Comparison of ENCODE assay signal across 11 mouse cellular contexts in the genomic region with DNA sequence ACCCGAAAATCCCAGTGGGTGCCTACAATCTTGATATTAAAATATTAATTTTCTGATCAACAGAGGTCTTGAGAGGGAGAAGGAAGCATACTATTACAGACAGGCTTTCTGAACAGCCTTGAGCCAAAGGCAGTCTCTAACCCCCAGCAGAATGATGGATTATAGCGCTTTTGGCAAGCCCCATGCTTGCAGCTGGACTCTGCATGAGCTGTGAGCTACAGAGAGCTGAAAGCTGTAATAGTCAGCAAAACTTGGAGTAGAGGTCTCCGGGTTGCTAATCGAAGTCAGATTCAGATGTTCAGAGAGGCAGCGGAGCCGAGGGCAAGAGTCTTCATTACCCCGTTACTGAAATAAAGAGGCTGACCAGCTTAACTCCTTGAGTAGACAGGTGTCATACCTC. TPM values are rescaled to one million over a fixed set of nuclear protein-coding genes. Genes with fewer than 3 reads are reported as not detected.
A peak's percentile ranks its signal among the peaks of the same experiment; 100 is the strongest.
DNase-seq lines count a peak whose midpoint lies in the region; ATAC-seq and TF ChIP-seq lines count a peak whose summit lies in the region.
"Had no signal": no experiment of that assay in that cellular context is flagged by ENCODE, and none has a peak within 500 bp of the region (broad histone marks: within the 10 kb centered on the region; RNA-seq: fewer than 3 reads in every experiment).

No protein-coding gene starts in this region.

- no peak overlapping the region for H3K9ac ChIP-seq in limb, embryonic 13.5 days
- H3K9ac ChIP-seq in limb, embryonic 14.5 days (ENCODE audit: low read depth, low read length, severe bottlenecking): no peak overlapping the region; the same call in 1 of the 2 replicates

- no peak overlapping the region for H3K4me2 ChIP-seq in limb, embryonic 13.5 days (replicated peaks)
- H3K4me2 ChIP-seq in limb, embryonic 14.5 days (replicated peaks; ENCODE audit: low read depth, low read length, severe bottlenecking): no peak overlapping the region

- no peak for TF ChIP-seq POLR2A in embryonic fibroblast, embryonic 13.5 days (IDR thresholded peaks at IDR 0.05; ENCODE audit: low read depth, low read length)
- no peak for TF ChIP-seq POLR2A in limb, embryonic 14.5 days (IDR thresholded peaks at IDR 0.05; ENCODE audit: borderline replicate concordance, extremely low read depth, insufficient read depth, insufficient read length)

- no peak for TF ChIP-seq CTCF in embryonic fibroblast, embryonic 13.5 days (IDR thresholded peaks at IDR 0.05; ENCODE audit: borderline replicate concordance, insufficient read depth, low read length)

- no peaks in the 10 kb centered on the region for H3K9me3 ChIP-seq in limb, embryonic 13.5 days
- H3K9me3 ChIP-seq in limb, embryonic 10.5 days (replicated peaks): no peaks in the 10 kb centered on the region
- no peaks in the 10 kb centered on the region for H3K9me3 ChIP-seq in limb, embryonic 14.5 days (ENCODE audit: control insufficient read depth, low read length)

- no peak overlapping the region for H3K4me3 ChIP-seq in limb, embryonic 13.5 days
- H3K4me3 ChIP-seq in limb, embryonic 10.5 days: no peak overlapping the region
- H3K4me3 ChIP-seq in embryonic fibroblast, embryonic 13.5 days (ENCODE audit: insufficient read depth, low read length): no peak overlapping the region
- no peak overlapping the region for H3K4me3 ChIP-seq in limb, embryonic 14.5 days (replicated peaks; ENCODE audit: low read length)
- H3K4me3 ChIP-seq: myocyte had no signal

- H3K27ac ChIP-seq in limb, embryonic 13.5 days: peak overlapping the region; percentile 58; the same call in 1 of the 2 replicates
- H3K27ac ChIP-seq in limb, embryonic 10.5 days: no peak overlapping the region
- H3K27ac ChIP-seq in embryonic fibroblast, embryonic 13.5 days (ENCODE audit: insufficient read depth, low read length): peak overlapping the region; percentile 86
- peak overlapping the region; percentile 65 for H3K27ac ChIP-seq in limb, embryonic 14.5 days (replicated peaks; ENCODE audit: low read depth, low read length)

- H3K4me1 ChIP-seq in limb, embryonic 13.5 days: peaks cover 16% of the 10 kb centered on the region; the same call in 1 of the 2 replicates
- H3K4me1 ChIP-seq in limb, embryonic 10.5 days: peaks cover 11% of the 10 kb centered on the region; the same call in 1 of the 2 replicates
- peaks cover 4% of the 10 kb centered on the region; the same call in 1 of the 2 replicates for H3K4me1 ChIP-seq in embryonic fibroblast, embryonic 13.5 days (ENCODE audit: control insufficient read depth, insufficient read depth, low read length)
- peaks cover 17% of the 10 kb centered on the region; the same call in 1 of the 2 replicates for H3K4me1 ChIP-seq in limb, embryonic 14.5 days (ENCODE audit: control insufficient read depth, insufficient read depth, low read length)

- 47% methylated on average over 7 of the region's 7 CpGs for WGBS in limb, embryonic 13.5 days
- 69% methylated on average over 7 of the region's 7 CpGs for WGBS in limb, embryonic 10.5 days
- WGBS in limb, embryonic 14.5 days: 47% methylated on average over 7 of the region's 7 CpGs

- H3K36me3 ChIP-seq in limb, embryonic 13.5 days: no peaks in the 10 kb centered on the region
- H3K36me3 ChIP-seq in limb, embryonic 10.5 days: no peaks in the 10 kb centered on the region
- no peaks in the 10 kb centered on the region for H3K36me3 ChIP-seq in limb, embryonic 14.5 days (ENCODE audit: control insufficient read depth, insufficient read depth, low read length)

- DNase-seq in limb, embryonic 10.5 days (ENCODE audit: low spot score): no peak
- DNase-seq in limb, embryonic 14.5 days (ENCODE audit: low spot score): peak; percentile 84
- DNase-seq in testis, postnatal 10 days (ENCODE audit: low spot score): peak; percentile 57
- no peak for DNase-seq in frontal cortex, postnatal 14 days (ENCODE audit: low spot score in 2 of 2)
- DNase-seq: cerebellum, adult 2 months; right cerebral cortex, postnatal 14 days; thymus, postnatal 36 days had no signal

- peak; percentile 90 for ATAC-seq in limb, embryonic 13.5 days (ENCODE audit: low FRiP score, low read depth)
- ATAC-seq in limb, embryonic 14.5 days (ENCODE audit: low FRiP score, low read depth): peak; percentile 82
- no peak for ATAC-seq in frontal cortex, adult (ENCODE audit: low TSS enrichment)

- no peaks in the 10 kb centered on the region for H3K27me3 ChIP-seq in limb, embryonic 13.5 days
- no peaks in the 10 kb centered on the region for H3K27me3 ChIP-seq in limb, embryonic 10.5 days (ENCODE audit: low read depth, poor library complexity, severe bottlenecking)
- no peaks in the 10 kb centered on the region for H3K27me3 ChIP-seq in limb, embryonic 14.5 days (ENCODE audit: control insufficient read depth, insufficient read depth, low read length)

RNA-seq across cellular contexts. Expression of a gene that starts 22.3 kb away (rescaled TPM):
- polyA plus RNA-seq in limb, embryonic 13.5 days (2015; fragmentation: Nextera tagmentation; extraction: Ambion mirVana): 99.5 and 104 TPM in 2 replicates
- polyA plus RNA-seq in limb, embryonic 10.5 days (2016; fragmentation: Nextera tagmentation; extraction: Ambion mirVana): 98.5 TPM in 2 replicates
- 53.3 and 93.2 TPM in 2 replicates for polyA plus RNA-seq in embryonic fibroblast, embryonic 13.5 days (2011; ENCODE audit: insufficient read length, low read depth, missing spikeins)
- polyA plus RNA-seq in limb, embryonic 14.5 days (2012; rRNA removed): 87.3 and 105 TPM in 2 replicates
- 107 and 112 TPM in 2 replicates for polyA plus RNA-seq in limb, embryonic 14.5 days (2014; fragmentation: Nextera tagmentation; extraction: Ambion mirVana)

Comparison
In these comparisons a context has a peak if more than half of its experiments do, and no peak if none do; other contexts are left out.
1. DNase-seq: peak in limb, embryonic 14.5 days (single experiment) and testis, postnatal 10 days (single experiment); none in limb, embryonic 10.5 days (single experiment) and frontal cortex, postnatal 14 days (0 of 2).